9 mouse cellular contexts compared by ENCODE assay signal in genomic region chr3:97933251-97933650, GRCm38 (mm10). TPM values are rescaled to one million over a fixed set of nuclear protein-coding genes. Genes with fewer than 3 reads are reported as not detected.
A peak's percentile ranks its signal among the peaks of the same experiment; 100 is the strongest.
DNase-seq lines count a peak whose midpoint lies in the region; ATAC-seq lines count a peak whose summit lies in the region.
"Had no signal": no experiment of that assay in that cellular context is flagged by ENCODE, and none has a peak within 500 bp of the region (broad histone marks: within the 10 kb centered on the region; RNA-seq: fewer than 3 reads in every experiment).

No protein-coding gene starts in this region.

- no peaks in the 10 kb centered on the region for H3K9me3 ChIP-seq in forebrain, embryonic 11.5 days (ENCODE audit: control insufficient read depth, low read length)
- H3K9me3 ChIP-seq in forebrain, embryonic 13.5 days (replicated peaks): no peaks in the 10 kb centered on the region
- H3K9me3 ChIP-seq in heart, embryonic 14.5 days (ENCODE audit: control insufficient read depth, low read length): no peaks in the 10 kb centered on the region

- H3K4me3 ChIP-seq in forebrain, embryonic 11.5 days (ENCODE audit: low read depth, low read length): no peak overlapping the region
- no peak overlapping the region for H3K4me3 ChIP-seq in forebrain, embryonic 13.5 days
- no peak overlapping the region for H3K4me3 ChIP-seq in heart, embryonic 14.5 days (ENCODE audit: control insufficient read depth in 1 of 2, insufficient read depth in 1 of 2, low read depth in 1 of 2, low read length in 2 of 2)

- no peaks in the 10 kb centered on the region for H3K27me3 ChIP-seq in forebrain, embryonic 11.5 days (ENCODE audit: control insufficient read depth, insufficient read depth, low read length)
- 0 out of 2 replicates have a peak, but pooled peaks cover 8% of the 10 kb centered on the region for H3K27me3 ChIP-seq in forebrain, embryonic 13.5 days
- H3K27me3 ChIP-seq in heart, embryonic 14.5 days (ENCODE audit: control insufficient read depth, insufficient read depth, low read length): no peaks in the 10 kb centered on the region

- H3K4me2 ChIP-seq in forebrain, embryonic 11.5 days (ENCODE audit: low read depth, low read length, severe bottlenecking): no peak overlapping the region
- no peak overlapping the region for H3K4me2 ChIP-seq in forebrain, embryonic 13.5 days
- H3K4me2 ChIP-seq in heart, embryonic 14.5 days (ENCODE audit: low read length): peak overlapping the region; percentile 50; the same call in 1 of the 2 replicates

- H3K27ac ChIP-seq in forebrain, embryonic 11.5 days (ENCODE audit: low read depth, low read length): no peak overlapping the region
- no peak overlapping the region for H3K27ac ChIP-seq in forebrain, embryonic 13.5 days
- H3K27ac ChIP-seq in heart, embryonic 14.5 days (replicated peaks in 1 of 2; ENCODE audit: control insufficient read depth in 1 of 2, insufficient read depth in 1 of 2, low read depth in 2 of 2, low read length in 2 of 2): no peak overlapping the region

- DNase-seq in forebrain, embryonic 11.5 days (ENCODE audit: low spot score): peak; percentile 50
- peak; percentile 86 for DNase-seq in A20 (ENCODE audit: low read depth, low spot score)
- DNase-seq in monocyte, adult 2 months (ENCODE audit: low read depth in 1 of 2, low spot score in 2 of 2): peak; percentile 45 to 73
- no peak for DNase-seq in adrenal gland, postnatal 14 days
- DNase-seq in ovary, postnatal 10 days (ENCODE audit: low spot score): no peak
- DNase-seq in cerebellum, postnatal 36 days: no peak
- DNase-seq: cerebellum, adult 8-10 months had no signal

- no peak for ATAC-seq in forebrain, embryonic 11.5 days (replicated peaks; ENCODE audit: low FRiP score)
- ATAC-seq in forebrain, embryonic 13.5 days: no peak
- ATAC-seq in heart, embryonic 14.5 days (ENCODE audit: insufficient number of reproducible peaks, insufficient read depth, low FRiP score, low read depth): no peak

- WGBS in forebrain, embryonic 11.5 days: 33% methylated on average over 6 of the region's 6 CpGs
- WGBS in forebrain, embryonic 13.5 days: 41% methylated on average over 6 of the region's 6 CpGs
- 20% methylated on average over 6 of the region's 6 CpGs for WGBS in heart, embryonic 14.5 days

- no peaks in the 10 kb centered on the region for H3K36me3 ChIP-seq in forebrain, embryonic 11.5 days (ENCODE audit: control insufficient read depth, insufficient read depth, low read length)
- H3K36me3 ChIP-seq in forebrain, embryonic 13.5 days (ENCODE audit: poor library complexity, severe bottlenecking): no peaks in the 10 kb centered on the region
- no peaks in the 10 kb centered on the region for H3K36me3 ChIP-seq in heart, embryonic 14.5 days (ENCODE audit: control insufficient read depth, insufficient read depth, low read length)

- H3K4me1 ChIP-seq in forebrain, embryonic 11.5 days (replicated peaks; ENCODE audit: control insufficient read depth, insufficient read depth, low read length): peaks cover 11% of the 10 kb centered on the region; the same call in 1 of the 2 replicates
- H3K4me1 ChIP-seq in forebrain, embryonic 13.5 days: peaks cover 20% of the 10 kb centered on the region
- H3K4me1 ChIP-seq in heart, embryonic 14.5 days (ENCODE audit: control insufficient read depth in 2 of 2, insufficient read depth in 2 of 2, low read length in 2 of 2): peaks cover 6 to 18% of the 10 kb centered on the region in 2 experiments; a peak in 3 of 4 replicates

- H3K9ac ChIP-seq in forebrain, embryonic 11.5 days (ENCODE audit: low read length): no peak overlapping the region
- no peak overlapping the region for H3K9ac ChIP-seq in forebrain, embryonic 13.5 days
- no peak overlapping the region for H3K9ac ChIP-seq in heart, embryonic 14.5 days (ENCODE audit: low read length)

RNA-seq across cellular contexts. Expression of gene Sec22b, which starts 32.3 kb away (rescaled TPM):
- 121 and 122 TPM in 2 replicates for polyA plus RNA-seq in forebrain, embryonic 11.5 days (2014; fragmentation: Nextera tagmentation; extraction: Ambion mirVana)
- 106 and 117 TPM in 2 replicates for polyA plus RNA-seq in forebrain, embryonic 13.5 days (2015; fragmentation: Nextera tagmentation; extraction: Ambion mirVana)
- 131 and 136 TPM in 2 replicates for polyA plus RNA-seq in heart, embryonic 14.5 days (2014; fragmentation: Nextera tagmentation; extraction: Ambion mirVana)
- total RNA-seq in adrenal gland, postnatal 14 days (2021): 95.8 and 101 TPM in 2 replicates

RNA-seq across cellular contexts. Expression of gene Pde4dip, which starts 44.7 kb away (rescaled TPM):
- 25.7 and 27.2 TPM in 2 replicates for polyA plus RNA-seq in forebrain, embryonic 11.5 days (2014; fragmentation: Nextera tagmentation; extraction: Ambion mirVana)
- polyA plus RNA-seq in forebrain, embryonic 13.5 days (2015; fragmentation: Nextera tagmentation; extraction: Ambion mirVana): 37.3 and 46.1 TPM in 2 replicates
- 99.4 and 112 TPM in 2 replicates for polyA plus RNA-seq in heart, embryonic 14.5 days (2014; fragmentation: Nextera tagmentation; extraction: Ambion mirVana)
- total RNA-seq in adrenal gland, postnatal 14 days (2021): 35.6 and 40.9 TPM in 2 replicates

Comparison
In these comparisons a context has a peak if more than half of its experiments do, and no peak if none do; other contexts are left out.
1. DNase-seq: peak in forebrain, embryonic 11.5 days (single experiment), A20 (single experiment) and monocyte, adult 2 months (2 of 2); none in adrenal gland, postnatal 14 days (single experiment), ovary, postnatal 10 days (single experiment) and cerebellum, postnatal 36 days (0 of 2).